Mouse (Mus musculus): ENCODE results near the gene Rbfox1. TPM values are rescaled to one million over a fixed set of nuclear protein-coding genes. Genes with fewer than 3 reads are reported as not detected.

The Rbfox1 gene
- 1.9 and 2.2 TPM in 2 replicates for polyA plus RNA-seq (2015; fragmentation: Nextera tagmentation; extraction: Ambion mirVana)

- ATAC-seq (ENCODE audit: low FRiP score, low TSS enrichment) (no peak), DNase-seq (ENCODE audit: low spot score) (no peak)
- WGBS, result 1% methylated on average over 62 of the region's 69 CpGs
- Histone ChIP-seq H3K27me3 (ENCODE audit: control insufficient read depth, insufficient read depth, low read length) (no peaks in the 10 kb centered on the region), H3K27ac (replicated peaks) (no peak within 1 kb of the TSS), H3K4me2 (replicated peaks; ENCODE audit: low read depth) (no peak within 1 kb of the TSS), H3K9me3 (ENCODE audit: control insufficient read depth, low read length) (no peaks in the 10 kb centered on the region), H3K36me3 (ENCODE audit: control insufficient read depth, insufficient read depth, low read length) (no peaks in the 10 kb centered on the region), H3K4me3 (ENCODE audit: low read depth, low read length) (no peak within 1 kb of the TSS), H3K4me1 (replicated peaks; ENCODE audit: control insufficient read depth, insufficient read depth) (no peaks in the 10 kb centered on the region), H3K9ac (ENCODE audit: low read length) (no peak within 1 kb of the TSS)
- TF ChIP-seq EP300 (optimal IDR thresholded peaks at IDR 0.05) (no peak), CTCF (IDR thresholded peaks at IDR 0.05; ENCODE audit: low read depth) (no peak)
Observed at GRCm38 (mm10) chr16:5884746-5885689, at the start of gene Rbfox1. Gene Rbfox1 (plus strand): TSS chr16:5885355.

- no peak overlapping the region for H3K4me2 ChIP-seq (replicated peaks; ENCODE audit: low read depth)
- no peak for DNase-seq (ENCODE audit: low spot score)
- H3K27me3 ChIP-seq (ENCODE audit: control insufficient read depth, insufficient read depth, low read length), result no peaks in the 10 kb centered on the region
- H3K9ac ChIP-seq (ENCODE audit: low read length), result no peak overlapping the region
- 86% methylated on average over 2 of the region's 2 CpGs for WGBS
- no peak overlapping the region for H3K27ac ChIP-seq (replicated peaks)
- H3K4me1 ChIP-seq (replicated peaks; ENCODE audit: control insufficient read depth, insufficient read depth), result no peaks in the 10 kb centered on the region
- no peak for ATAC-seq (ENCODE audit: low FRiP score, low TSS enrichment)
- H3K36me3 ChIP-seq (ENCODE audit: control insufficient read depth, insufficient read depth, low read length), result no peaks in the 10 kb centered on the region
- TF ChIP-seq EP300 (optimal IDR thresholded peaks at IDR 0.05), result no peak
- TF ChIP-seq CTCF (IDR thresholded peaks at IDR 0.05; ENCODE audit: low read depth), result no peak
- H3K4me3 ChIP-seq (ENCODE audit: low read depth, low read length), result no peak overlapping the region
- no peaks in the 10 kb centered on the region for H3K9me3 ChIP-seq (ENCODE audit: control insufficient read depth, low read length)
Observed at GRCm38 (mm10) chr16:5836744-5837143, 48.4 kb upstream of the Rbfox1 start.

- Histone ChIP-seq H3K4me1 (replicated peaks; ENCODE audit: control insufficient read depth, insufficient read depth) (no peaks in the 10 kb centered on the region), H3K9me3 (ENCODE audit: control insufficient read depth, low read length) (no peaks in the 10 kb centered on the region), H3K36me3 (ENCODE audit: control insufficient read depth, insufficient read depth, low read length) (no peaks in the 10 kb centered on the region), H3K27me3 (ENCODE audit: control insufficient read depth, insufficient read depth, low read length) (no peaks in the 10 kb centered on the region), H3K9ac (ENCODE audit: low read length) (no peak overlapping the region), H3K4me3 (ENCODE audit: low read depth, low read length) (no peak overlapping the region), H3K4me2 (replicated peaks; ENCODE audit: low read depth) (no peak overlapping the region), H3K27ac (replicated peaks) (no peak overlapping the region)
- 66% methylated on average over 5 of the region's 5 CpGs for WGBS
- DNase-seq (ENCODE audit: low spot score) (no peak), ATAC-seq (ENCODE audit: low FRiP score, low TSS enrichment) (no peak)
- no peak for TF ChIP-seq EP300 (optimal IDR thresholded peaks at IDR 0.05)
- no peak for TF ChIP-seq CTCF (IDR thresholded peaks at IDR 0.05; ENCODE audit: low read depth)
Observed at GRCm38 (mm10) chr16:5841167-5841566, 44.0 kb upstream of the Rbfox1 start.

- no peak overlapping the region for H3K27ac ChIP-seq (replicated peaks)
- no peaks in the 10 kb centered on the region for H3K27me3 ChIP-seq (ENCODE audit: control insufficient read depth, insufficient read depth, low read length)
- ATAC-seq (ENCODE audit: low FRiP score, low TSS enrichment) (no peak), DNase-seq (ENCODE audit: low spot score) (no peak)
- no peaks in the 10 kb centered on the region for H3K36me3 ChIP-seq (ENCODE audit: control insufficient read depth, insufficient read depth, low read length)
- H3K4me1 ChIP-seq (replicated peaks; ENCODE audit: control insufficient read depth, insufficient read depth), result no peaks in the 10 kb centered on the region
- no peak overlapping the region for H3K4me3 ChIP-seq (ENCODE audit: low read depth, low read length)
- no peak overlapping the region for H3K9ac ChIP-seq (ENCODE audit: low read length)
- H3K9me3 ChIP-seq (ENCODE audit: control insufficient read depth, low read length), result no peaks in the 10 kb centered on the region
- 35% methylated on average over 11 of the region's 11 CpGs for WGBS
- no peak overlapping the region for H3K4me2 ChIP-seq (replicated peaks; ENCODE audit: low read depth)
- TF ChIP-seq CTCF (IDR thresholded peaks at IDR 0.05; ENCODE audit: low read depth), result no peak
- TF ChIP-seq EP300 (optimal IDR thresholded peaks at IDR 0.05), result no peak
Observed at GRCm38 (mm10) chr16:5845645-5846044, 39.5 kb upstream of the Rbfox1 start.

- Histone ChIP-seq H3K9me3 (ENCODE audit: control insufficient read depth, low read length) (no peaks in the 10 kb centered on the region), H3K27ac (replicated peaks) (no peak overlapping the region), H3K36me3 (ENCODE audit: control insufficient read depth, insufficient read depth, low read length) (no peaks in the 10 kb centered on the region), H3K4me2 (replicated peaks; ENCODE audit: low read depth) (no peak overlapping the region), H3K4me1 (replicated peaks; ENCODE audit: control insufficient read depth, insufficient read depth) (no peaks in the 10 kb centered on the region), H3K9ac (ENCODE audit: low read length) (no peak overlapping the region), H3K4me3 (ENCODE audit: low read depth, low read length) (no peak overlapping the region), H3K27me3 (ENCODE audit: control insufficient read depth, insufficient read depth, low read length) (no peaks in the 10 kb centered on the region)
- DNase-seq (ENCODE audit: low spot score), result no peak
- WGBS, result 66% methylated on average over 2 of the region's 2 CpGs
- ATAC-seq (ENCODE audit: low FRiP score, low TSS enrichment), result no peak
- TF ChIP-seq CTCF (IDR thresholded peaks at IDR 0.05; ENCODE audit: low read depth) (no peak), EP300 (optimal IDR thresholded peaks at IDR 0.05) (no peak)
Observed at GRCm38 (mm10) chr16:5853055-5853454, 32.1 kb upstream of the Rbfox1 start.

- WGBS, result 88% methylated on average over 4 of the region's 4 CpGs
Observed at GRCm38 (mm10) chr16:5864350-5864749, 20.8 kb upstream of the Rbfox1 start.

More at GRCm38 (mm10) chr16:5864350-5864749, 20.8 kb upstream of the Rbfox1 start:
- Histone ChIP-seq H3K4me1 (replicated peaks; ENCODE audit: control insufficient read depth, insufficient read depth) (no peaks in the 10 kb centered on the region), H3K36me3 (ENCODE audit: control insufficient read depth, insufficient read depth, low read length) (no peaks in the 10 kb centered on the region), H3K27me3 (ENCODE audit: control insufficient read depth, insufficient read depth, low read length) (no peaks in the 10 kb centered on the region), H3K9me3 (ENCODE audit: control insufficient read depth, low read length) (no peaks in the 10 kb centered on the region), H3K4me3 (ENCODE audit: low read depth, low read length) (no peak overlapping the region), H3K4me2 (replicated peaks; ENCODE audit: low read depth) (no peak overlapping the region), H3K9ac (ENCODE audit: low read length) (no peak overlapping the region), H3K27ac (replicated peaks) (no peak overlapping the region)
- ATAC-seq (ENCODE audit: low FRiP score, low TSS enrichment), result no peak
- TF ChIP-seq CTCF (IDR thresholded peaks at IDR 0.05; ENCODE audit: low read depth), result no peak
- TF ChIP-seq EP300 (optimal IDR thresholded peaks at IDR 0.05), result no peak
- no peak for DNase-seq (ENCODE audit: low spot score)
